Mouse (Mus musculus): Measurements from ENCODE around the gene Ptpn13.
A peak's percentile ranks its signal among the peaks of the same experiment; 100 is the strongest.

Ptpn13 gene

GRCm38 (mm10) chr5:103516555-103516954 is 91.6 kb downstream of the Ptpn13 start:
- DNase-seq (ENCODE audit: low read depth, low spot score): no peak

- DNase-seq (ENCODE audit: low read depth, low spot score): no peak
These were observed 92.6 kb downstream of the Ptpn13 start for GRCm38 (mm10) chr5:103517641-103518040.

GRCm38 (mm10) chr5:103518797-103519468 is 93.9 kb downstream of the Ptpn13 start:
- peak; percentile 13 for DNase-seq (ENCODE audit: low read depth, low spot score)

- no peak for DNase-seq (ENCODE audit: low read depth, low spot score)
These were observed 97.4 kb downstream of the Ptpn13 start for GRCm38 (mm10) chr5:103522371-103522770.

- DNase-seq (ENCODE audit: low read depth, low spot score): no peak
These were observed 101.9 kb downstream of the Ptpn13 start for GRCm38 (mm10) chr5:103526668-103527436.

- no peak for DNase-seq (ENCODE audit: low read depth, low spot score)
These were observed 102.4 kb downstream of the Ptpn13 start for GRCm38 (mm10) chr5:103527437-103527718.

GRCm38 (mm10) chr5:103530214-103530613 is 105.2 kb downstream of the Ptpn13 start:
- no peak for DNase-seq (ENCODE audit: low read depth, low spot score)

GRCm38 (mm10) chr5:103532841-103533390 is 107.9 kb downstream of the Ptpn13 start:
- DNase-seq (ENCODE audit: low read depth, low spot score): no peak

- no peak for DNase-seq (ENCODE audit: low read depth, low spot score)
These were observed 109.5 kb downstream of the Ptpn13 start for GRCm38 (mm10) chr5:103534454-103534853.

- DNase-seq (ENCODE audit: low read depth, low spot score): no peak
These were observed 112.4 kb downstream of the Ptpn13 start for GRCm38 (mm10) chr5:103537429-103537828.

- DNase-seq (ENCODE audit: low read depth, low spot score): no peak
These were observed 115.6 kb downstream of the Ptpn13 start for GRCm38 (mm10) chr5:103540612-103541011.

- peak; percentile 3 for DNase-seq (ENCODE audit: low read depth, low spot score)
These were observed 116.1 kb downstream of the Ptpn13 start for GRCm38 (mm10) chr5:103541136-103541535.

- DNase-seq (ENCODE audit: low read depth, low spot score): no peak
These were observed 116.5 kb downstream of the Ptpn13 start for GRCm38 (mm10) chr5:103541542-103541941.

- peak; percentile 7 for DNase-seq (ENCODE audit: low read depth, low spot score)
These were observed 120.5 kb downstream of the Ptpn13 start for GRCm38 (mm10) chr5:103545381-103546000.

GRCm38 (mm10) chr5:103554769-103555168 is 129.8 kb downstream of the Ptpn13 start:
- no peak for DNase-seq (ENCODE audit: low read depth, low spot score)

- no peak for DNase-seq (ENCODE audit: low read depth, low spot score)
These were observed 135.6 kb downstream of the Ptpn13 start for GRCm38 (mm10) chr5:103560546-103560945.

GRCm38 (mm10) chr5:103568034-103568433 is 143.0 kb downstream of the Ptpn13 start:
- DNase-seq (ENCODE audit: low read depth, low spot score): no peak

- DNase-seq (ENCODE audit: low read depth, low spot score): no peak
These were observed 144.5 kb downstream of the Ptpn13 start for GRCm38 (mm10) chr5:103569446-103569845.

GRCm38 (mm10) chr5:103579680-103580420 is 154.9 kb downstream of the Ptpn13 start:
- DNase-seq (ENCODE audit: low read depth, low spot score): no peak

- DNase-seq (ENCODE audit: low read depth, low spot score): no peak
These were observed 162.2 kb downstream of the Ptpn13 start for GRCm38 (mm10) chr5:103587219-103587618.

- DNase-seq (ENCODE audit: low read depth, low spot score): no peak
These were observed 166.9 kb downstream of the Ptpn13 start for GRCm38 (mm10) chr5:103591846-103592245.

- peak; percentile 30 for DNase-seq (ENCODE audit: low read depth, low spot score)
These were observed 167.7 kb downstream of the Ptpn13 start for GRCm38 (mm10) chr5:103592706-103593105.

Measured in skeletal muscle tissue, adult 2 months (tissue).